Mouse (Mus musculus) kidney, adult 8-10 months (tissue): ENCODE results near the gene Sf3a3.
"Not testable (repeated sequence)": the region's sequence is repeated elsewhere in the genome, so short reads cannot be mapped to it uniquely, and the experiment has no call there.

Experiments
- DNase-seq, 2 experiments: peaks; one replicate each; pipeline ENCODE4 v3.0.0; 2022

Gene Sf3a3

GRCm38 (mm10) chr4:124700248-124700971 lies 14.2 kb upstream of the Sf3a3 start, which contains the start of gene Fhl3:
Gene Fhl3, plus strand, starts transcription at chr4:124700701.
- peak; percentile 79 to 80 for DNase-seq

- no peak for DNase-seq
Measured at GRCm38 (mm10) chr4:124701052-124701845, 13.3 kb upstream of the Sf3a3 start.

DNA sequence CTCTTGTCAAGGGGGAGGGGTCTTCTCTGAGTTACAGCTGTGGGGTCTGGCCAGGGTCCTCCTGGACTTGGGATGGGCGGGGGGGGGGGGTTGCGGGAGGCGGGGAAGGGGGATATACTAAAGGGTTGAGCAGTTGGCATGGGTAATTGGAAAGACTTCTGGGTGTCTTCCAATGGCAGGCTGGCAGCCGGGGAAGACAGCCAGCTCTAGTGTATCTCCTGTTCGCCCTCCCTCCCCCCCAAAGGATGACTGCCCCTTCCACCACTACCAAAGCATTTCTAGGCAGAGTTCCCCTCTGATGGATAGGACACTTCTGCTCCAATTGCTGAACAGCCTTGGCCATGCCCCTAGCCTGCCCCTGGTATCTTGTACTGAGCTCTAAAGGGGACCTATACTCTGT lies 12.7 kb upstream of the Sf3a3 start:
- DNase-seq, result no peak

DNA sequence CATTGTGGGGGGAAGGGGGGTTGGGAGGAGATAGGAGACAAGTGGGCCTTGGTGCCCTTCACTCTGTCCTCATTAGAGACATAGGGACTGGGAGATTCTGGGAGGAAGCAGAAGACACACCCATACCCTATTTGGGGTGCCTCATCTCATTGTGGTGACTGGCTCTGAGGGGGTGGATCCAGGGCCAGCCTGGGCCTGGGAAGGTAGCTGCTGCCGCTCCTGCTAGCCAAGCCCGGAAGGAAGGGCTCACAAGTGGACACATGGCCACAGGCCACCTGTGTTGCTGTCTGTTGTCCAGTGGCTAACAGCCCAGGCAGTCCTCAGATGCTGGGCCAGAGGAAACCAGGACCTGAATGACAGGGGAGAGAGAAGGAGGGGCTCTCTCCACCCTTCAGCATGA lies 11.2 kb upstream of the Sf3a3 start:
- no peak for DNase-seq

- no peak for DNase-seq
Measured at GRCm38 (mm10) chr4:124703881-124704796, 10.4 kb upstream of the Sf3a3 start.

- DNase-seq, result peak in 1 of 2 experiments; percentile 50
Measured at GRCm38 (mm10) chr4:124704797-124705474, 9.6 kb upstream of the Sf3a3 start.

- no peak for DNase-seq
Measured at GRCm38 (mm10) chr4:124705661-124706269, 8.8 kb upstream of the Sf3a3 start.

GRCm38 (mm10) chr4:124707381-124708199 lies 7.0 kb upstream of the Sf3a3 start:
- not testable (repeated sequence) for DNase-seq

- not testable (repeated sequence) for DNase-seq
Measured at GRCm38 (mm10) chr4:124708200-124708517, 6.4 kb upstream of the Sf3a3 start.

DNA sequence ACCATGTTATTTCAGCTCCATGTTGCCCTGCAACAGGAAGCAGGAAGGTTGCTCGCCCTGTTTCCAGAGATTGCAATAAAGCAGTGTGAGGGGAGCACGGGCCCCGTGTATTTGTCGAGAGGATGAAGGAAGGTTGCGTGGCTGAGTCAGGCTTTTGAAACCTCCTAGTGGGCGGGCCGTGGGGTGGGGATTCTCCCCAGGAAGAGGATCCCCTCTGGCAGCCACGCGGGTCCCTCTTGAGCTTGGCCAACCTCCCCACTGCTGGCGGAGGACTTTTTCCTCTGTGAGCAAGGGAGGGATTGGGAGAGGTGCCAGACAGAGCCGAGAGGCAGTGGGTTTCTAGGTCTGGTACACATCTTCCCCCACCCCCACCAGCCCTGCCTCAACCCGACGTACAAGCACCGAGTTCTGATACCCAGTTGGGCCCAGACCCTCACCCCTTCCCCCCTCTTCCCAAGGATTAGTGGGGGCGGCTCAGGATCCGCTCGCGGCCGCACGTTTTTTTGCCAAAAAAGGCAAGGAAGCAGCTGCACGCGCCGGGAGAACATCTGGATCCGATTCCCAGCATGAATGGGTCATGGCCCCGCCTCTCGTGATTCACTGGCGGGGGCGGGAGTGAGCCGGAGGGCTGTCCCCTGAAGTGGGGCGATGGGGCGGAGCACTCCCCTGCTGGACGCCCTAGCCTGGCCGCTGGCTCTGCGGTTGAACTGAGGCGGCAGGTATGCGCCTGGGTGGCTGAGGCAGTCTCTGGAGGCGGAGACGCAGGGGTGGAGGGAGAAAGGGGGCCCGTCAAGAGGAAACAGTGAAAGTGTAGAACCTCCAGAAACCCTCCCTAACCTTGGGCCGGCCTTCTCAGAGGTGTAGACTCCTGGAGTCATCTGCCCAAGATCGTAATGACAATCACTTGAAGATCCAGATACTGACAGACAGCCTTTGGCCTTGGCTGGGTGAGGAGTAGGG lies 5.8 kb upstream of the Sf3a3 start:
- peak; percentile 87 to 88 for DNase-seq

GRCm38 (mm10) chr4:124709961-124710446 lies 4.6 kb upstream of the Sf3a3 start:
- DNase-seq, result peak in 1 of 2 experiments; percentile 32

DNA sequence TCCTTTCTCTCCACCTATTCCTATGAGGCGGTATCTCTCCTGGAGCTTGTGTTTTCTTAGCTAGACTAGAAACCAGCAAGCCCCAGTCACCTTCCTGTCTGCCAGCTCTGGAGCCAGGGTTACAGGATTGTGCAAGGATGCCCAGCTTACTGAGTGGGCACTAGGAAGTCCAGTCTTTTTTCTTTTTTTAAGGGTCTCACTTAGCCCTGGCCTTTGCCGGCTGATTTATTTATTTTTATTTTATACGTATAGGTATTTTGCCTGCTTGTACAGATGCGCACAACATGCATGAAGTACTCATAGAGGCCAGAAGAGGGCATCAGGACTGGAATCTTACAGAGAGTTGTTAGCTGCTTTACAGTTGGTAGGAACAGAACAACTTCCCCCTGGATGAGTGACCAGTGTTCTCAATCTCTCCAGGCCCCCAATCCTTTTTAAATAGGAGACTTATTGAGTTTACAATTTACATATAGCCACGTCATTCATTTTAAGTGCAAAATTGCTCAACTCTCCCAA lies 3.7 kb upstream of the Sf3a3 start:
- peak in 1 of 2 experiments; percentile 61 for DNase-seq

DNA sequence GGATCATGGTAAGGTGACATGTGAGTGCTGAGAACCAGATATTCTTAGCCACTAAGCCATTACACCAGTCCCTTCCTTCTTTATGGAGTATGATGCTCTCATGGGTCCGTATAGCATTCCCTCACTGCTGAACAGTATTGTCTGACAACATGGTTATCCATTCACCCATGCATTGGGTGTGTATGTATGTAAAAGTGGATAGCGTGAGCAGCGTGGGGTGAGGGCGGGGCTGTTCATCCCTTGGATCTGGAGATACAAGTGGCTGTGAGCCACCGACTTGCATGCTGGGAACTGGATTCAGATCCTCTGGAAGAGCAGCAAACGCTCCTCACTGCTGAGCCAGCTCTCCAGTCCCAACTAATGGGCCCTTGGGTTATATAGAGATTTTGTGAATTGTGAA lies 2.0 kb upstream of the Sf3a3 start:
- no peak for DNase-seq

- DNase-seq, result not testable (repeated sequence)
Measured at GRCm38 (mm10) chr4:124713850-124714249, 726 bp upstream of the Sf3a3 start.

DNA sequence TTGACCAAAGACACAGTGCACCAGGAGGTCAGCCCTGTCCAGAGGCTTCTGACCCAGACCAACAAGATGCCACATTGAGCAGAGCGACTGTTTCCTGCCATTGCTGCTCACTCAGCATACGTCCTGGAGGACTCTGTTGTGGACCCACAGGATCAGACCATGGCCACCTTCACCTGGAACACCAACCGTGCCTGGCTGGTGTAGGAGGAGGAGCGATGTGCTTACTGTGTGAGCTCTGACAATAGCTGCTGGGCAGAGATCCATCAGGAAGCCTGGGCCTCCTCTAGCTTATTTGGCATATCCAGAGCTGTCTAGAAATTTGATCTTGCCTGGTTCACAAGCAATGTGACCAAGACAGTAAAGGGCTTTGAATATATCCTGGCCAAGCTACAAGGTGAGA lies 4.5 kb downstream of the Sf3a3 start:
- no peak for DNase-seq

DNA sequence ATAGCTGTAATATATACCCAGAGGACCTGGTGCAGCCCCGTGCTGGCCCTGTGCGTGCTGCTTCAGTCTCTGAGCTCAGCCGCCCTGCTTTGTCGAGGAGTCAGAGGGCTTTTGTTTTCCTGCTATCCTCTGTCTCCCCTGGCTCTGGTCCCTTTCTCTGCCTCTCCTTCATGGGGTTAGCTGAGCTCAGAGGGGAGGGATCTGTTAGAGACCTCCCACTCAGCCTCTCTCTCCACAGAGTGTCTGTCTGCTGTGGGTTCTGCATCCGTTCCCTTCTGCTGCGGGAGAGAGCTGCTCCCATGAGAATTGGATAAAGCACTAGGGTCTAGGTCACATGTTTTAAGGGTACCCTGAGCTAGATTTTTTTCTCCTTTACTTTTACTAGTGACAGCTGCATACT lies 11.5 kb downstream of the Sf3a3 start:
- DNase-seq, result no peak

DNA sequence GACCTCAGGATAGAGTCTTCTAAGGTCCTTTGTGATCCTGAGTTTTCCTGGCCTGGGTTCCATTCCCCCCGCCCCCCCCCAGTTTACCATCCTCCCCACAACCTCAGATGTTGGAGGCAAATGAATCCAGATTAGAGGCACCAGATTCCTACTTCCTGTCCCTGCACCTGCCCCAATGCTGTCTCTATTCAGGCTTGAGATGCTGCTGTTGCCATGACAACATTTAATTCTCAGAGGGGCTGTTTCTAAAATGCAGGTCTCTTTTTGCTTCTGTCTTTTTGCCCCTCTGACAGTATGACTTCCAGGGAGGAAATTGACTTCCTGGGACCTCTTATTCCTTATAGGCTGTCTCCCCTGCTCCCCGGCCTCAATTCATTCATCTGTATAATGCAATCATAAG lies 22.4 kb downstream of the Sf3a3 start:
- DNase-seq, result no peak

DNA sequence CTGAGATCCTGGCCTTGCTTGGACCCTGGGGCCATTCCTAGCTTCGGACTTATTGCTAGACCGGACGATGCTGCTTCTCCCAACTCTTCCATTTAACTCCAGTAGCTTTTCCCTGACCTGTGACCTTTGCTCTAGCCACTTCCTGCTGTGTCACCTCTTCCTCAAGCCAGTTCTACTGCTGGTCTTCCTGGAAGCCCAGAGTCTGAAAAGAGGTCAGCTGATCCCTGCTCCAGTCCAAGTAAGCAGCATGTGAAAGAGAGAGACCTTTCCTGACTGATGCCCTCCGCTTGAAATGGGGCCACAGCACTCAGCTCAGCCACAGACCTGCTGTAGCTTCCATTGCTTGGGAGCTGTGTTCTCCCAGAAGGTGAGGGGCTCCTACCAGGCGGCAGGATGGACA lies 22.9 kb downstream of the Sf3a3 start:
- DNase-seq, result no peak

DNA sequence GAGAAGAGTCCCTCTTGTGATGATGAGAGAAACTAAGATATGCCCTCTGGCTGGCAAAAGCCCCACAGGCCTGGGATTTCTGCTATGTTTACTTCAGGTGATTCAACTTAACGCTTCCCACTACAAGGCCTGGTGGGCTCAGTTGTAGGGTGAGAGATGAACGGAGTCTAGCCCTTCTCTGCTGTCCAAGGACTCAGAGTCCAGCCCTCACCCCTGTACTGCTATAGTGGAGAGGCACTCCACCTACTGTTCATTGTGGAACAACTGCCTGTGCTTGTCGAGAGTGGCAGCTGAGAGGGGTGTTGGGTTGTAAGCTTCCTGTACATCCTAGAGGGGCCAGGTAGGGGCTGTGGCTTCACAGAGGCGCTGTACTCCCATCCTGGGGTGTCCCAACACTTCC lies 23.4 kb downstream of the Sf3a3 start:
- DNase-seq, result no peak

DNA sequence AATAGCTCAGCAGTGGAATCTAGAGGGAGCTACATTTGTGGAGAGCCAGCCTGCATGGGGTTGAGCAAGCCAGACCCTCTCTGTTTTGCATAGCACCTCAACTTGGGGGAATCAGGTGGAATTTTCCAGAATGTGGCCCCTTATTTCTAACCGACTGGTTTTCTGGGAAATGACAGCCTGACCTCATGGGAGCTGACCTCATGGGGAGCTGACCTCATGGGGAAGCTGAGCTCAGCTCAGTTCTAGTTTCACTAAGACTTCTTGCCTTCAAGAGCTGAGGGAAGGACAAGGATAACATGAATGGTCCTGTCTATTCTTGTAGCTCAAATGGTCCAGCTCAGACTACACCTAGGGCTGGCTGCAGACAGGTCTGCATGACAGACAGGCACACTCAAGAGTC lies 24.2 kb downstream of the Sf3a3 start:
- DNase-seq, result no peak
